Mouse (Mus musculus): ENCODE results near the gene Gm10770. TPM values are rescaled to one million over a fixed set of nuclear protein-coding genes. Genes with fewer than 3 reads are reported as not detected.
"Not testable (repeated sequence)": the region's sequence is repeated elsewhere in the genome, so short reads cannot be mapped to it uniquely, and the experiment has no call there.

Gm10770 gene
- total and polyA plus RNA-seq, 2 experiments from 2014 or later = not detected

GRCm38 (mm10) chr2:150173833-150174232 is 5.6 kb downstream of the Gm10770 start:
- no peak overlapping the region for H3K4me2 ChIP-seq (ENCODE audit: low read depth, low read length)
- H3K4me3 ChIP-seq (ENCODE audit: low read depth, low read length) = no peak overlapping the region
- TF ChIP-seq CTCF (IDR thresholded peaks at IDR 0.05; ENCODE audit: low read depth) = no peak
- TF ChIP-seq EP300 (IDR thresholded peaks at IDR 0.05; ENCODE audit: low read depth) = no peak
- H3K9ac ChIP-seq (replicated peaks; ENCODE audit: low read depth, low read length) = no peak overlapping the region
- DNase-seq (ENCODE audit: low spot score) (no peak), ATAC-seq (ENCODE audit: insufficient read depth, low read depth) (no peak)
- H3K36me3 ChIP-seq (replicated peaks; ENCODE audit: control insufficient read depth, insufficient read depth, low read length) = no peaks in the 10 kb centered on the region
- H3K27ac ChIP-seq (ENCODE audit: low read depth) = no peak overlapping the region
- no peaks in the 10 kb centered on the region for H3K4me1 ChIP-seq (ENCODE audit: control insufficient read depth, insufficient read depth)
- H3K9me3 ChIP-seq (replicated peaks; ENCODE audit: control insufficient read depth, low read length) = 0 out of 2 replicates have a peak, but pooled peaks cover 5% of the 10 kb centered on the region
- no peaks in the 10 kb centered on the region for H3K27me3 ChIP-seq (ENCODE audit: control insufficient read depth, insufficient read depth, low read length)

GRCm38 (mm10) chr2:150166703-150167102 is 12.8 kb downstream of the Gm10770 start:
- Histone ChIP-seq H3K27me3 (ENCODE audit: control insufficient read depth, insufficient read depth, low read length) (no peaks in the 10 kb centered on the region), H3K9me3 (replicated peaks; ENCODE audit: control insufficient read depth, low read length) (no peaks in the 10 kb centered on the region), H3K9ac (replicated peaks; ENCODE audit: low read depth, low read length) (no peak overlapping the region), H3K4me2 (ENCODE audit: low read depth, low read length) (no peak overlapping the region), H3K4me3 (ENCODE audit: low read depth, low read length) (no peak overlapping the region), H3K4me1 (ENCODE audit: control insufficient read depth, insufficient read depth) (no peaks in the 10 kb centered on the region), H3K27ac (ENCODE audit: low read depth) (no peak overlapping the region), H3K36me3 (replicated peaks; ENCODE audit: control insufficient read depth, insufficient read depth, low read length) (no peaks in the 10 kb centered on the region)
- ATAC-seq (ENCODE audit: insufficient read depth, low read depth) (no peak), DNase-seq (ENCODE audit: low spot score) (no peak)
- TF ChIP-seq CTCF (IDR thresholded peaks at IDR 0.05; ENCODE audit: low read depth) = no peak
- no peak for TF ChIP-seq EP300 (IDR thresholded peaks at IDR 0.05; ENCODE audit: low read depth)

- Histone ChIP-seq H3K4me3 (ENCODE audit: low read depth, low read length) (peak within 1 kb of the TSS; percentile 92), H3K4me2 (ENCODE audit: low read depth, low read length) (peak within 1 kb of the TSS; percentile 83), H3K36me3 (replicated peaks; ENCODE audit: control insufficient read depth, insufficient read depth, low read length) (0 out of 2 replicates have a peak, but pooled peaks cover 3% of the 10 kb centered on the region), H3K9me3 (replicated peaks; ENCODE audit: control insufficient read depth, low read length) (no peaks in the 10 kb centered on the region), H3K27me3 (ENCODE audit: control insufficient read depth, insufficient read depth, low read length) (no peaks in the 10 kb centered on the region), H3K9ac (replicated peaks; ENCODE audit: low read depth, low read length) (peak within 1 kb of the TSS; percentile 84), H3K27ac (ENCODE audit: low read depth) (peak within 1 kb of the TSS; percentile 83), H3K4me1 (ENCODE audit: control insufficient read depth, insufficient read depth) (peaks cover 6% of the 10 kb centered on the region)
- peak; percentile 100 for ATAC-seq (ENCODE audit: insufficient read depth, low read depth)
- peak; percentile 95 for DNase-seq (ENCODE audit: low spot score)
- TF ChIP-seq EP300 (IDR thresholded peaks at IDR 0.05; ENCODE audit: low read depth) = no peak
- no peak for TF ChIP-seq CTCF (IDR thresholded peaks at IDR 0.05; ENCODE audit: low read depth)
- 0% methylated on average over 13 of the region's 13 CpGs for WGBS
Measured at GRCm38 (mm10) chr2:150136435-150136897, 43.0 kb downstream of the Gm10770 start, which contains the start of gene Zfp120. Zfp120 (minus strand) TSS chr2:150136708.

GRCm38 (mm10) chr2:150132773-150133172 is 46.7 kb downstream of the Gm10770 start:
- DNase-seq (ENCODE audit: low spot score) = no peak
- Histone ChIP-seq H3K4me3 (ENCODE audit: low read depth, low read length) (no peak overlapping the region), H3K27me3 (ENCODE audit: control insufficient read depth, insufficient read depth, low read length) (no peaks in the 10 kb centered on the region), H3K4me1 (ENCODE audit: control insufficient read depth, insufficient read depth) (peaks cover 6% of the 10 kb centered on the region), H3K4me2 (ENCODE audit: low read depth, low read length) (no peak overlapping the region), H3K36me3 (replicated peaks; ENCODE audit: control insufficient read depth, insufficient read depth, low read length) (0 out of 2 replicates have a peak, but pooled peaks cover 3% of the 10 kb centered on the region), H3K27ac (ENCODE audit: low read depth) (no peak overlapping the region), H3K9ac (replicated peaks; ENCODE audit: low read depth, low read length) (no peak overlapping the region), H3K9me3 (replicated peaks; ENCODE audit: control insufficient read depth, low read length) (no peaks in the 10 kb centered on the region; the same call in 1 of the 2 replicates)
- 67% methylated on average over 2 of the region's 2 CpGs for WGBS
- ATAC-seq (ENCODE audit: insufficient read depth, low read depth) = no peak
- TF ChIP-seq CTCF (IDR thresholded peaks at IDR 0.05; ENCODE audit: low read depth) (no peak), EP300 (IDR thresholded peaks at IDR 0.05; ENCODE audit: low read depth) (no peak)

GRCm38 (mm10) chr2:150132002-150132401 is 47.5 kb downstream of the Gm10770 start:
- not testable (repeated sequence) for H3K4me3 ChIP-seq (ENCODE audit: low read depth, low read length); H3K9ac ChIP-seq (replicated peaks; ENCODE audit: low read depth, low read length); H3K9me3 ChIP-seq (replicated peaks; ENCODE audit: control insufficient read depth, low read length); H3K27ac ChIP-seq (ENCODE audit: low read depth); DNase-seq (ENCODE audit: low spot score); H3K4me2 ChIP-seq (ENCODE audit: low read depth, low read length); H3K4me1 ChIP-seq (ENCODE audit: control insufficient read depth, insufficient read depth); ATAC-seq (ENCODE audit: insufficient read depth, low read depth); H3K36me3 ChIP-seq (replicated peaks; ENCODE audit: control insufficient read depth, insufficient read depth, low read length); H3K27me3 ChIP-seq (ENCODE audit: control insufficient read depth, insufficient read depth, low read length)
- 68% methylated on average over 1 of the region's 1 CpGs for WGBS

Other genes starting within 250 kb of the Gm10770 start
- gene Zfp120, start 43.0 kb downstream of the Gm10770 start, total RNA-seq (2014; rRNA removed; ENCODE audit: low replicate concordance) = 1.4 and 5.7 TPM in 2 replicates
- 4.7 and 5.8 TPM in 2 replicates for gene Zfp120, start 43.0 kb downstream of the Gm10770 start, polyA plus RNA-seq (2015; fragmentation: Nextera tagmentation; extraction: Ambion mirVana)
- not detected in 2 replicates for gene Gm14139, start 2.1 kb upstream of the Gm10770 start, total RNA-seq (2014; rRNA removed; ENCODE audit: low replicate concordance)
- not detected in 2 replicates for gene Gm14139, start 2.1 kb upstream of the Gm10770 start, polyA plus RNA-seq (2015; fragmentation: Nextera tagmentation; extraction: Ambion mirVana)
- 0.04 and 1.4 TPM in 2 replicates for gene Zfp937, start 38.4 kb upstream of the Gm10770 start, total RNA-seq (2014; rRNA removed; ENCODE audit: low replicate concordance)
- 1.9 and 2.6 TPM in 2 replicates for gene Zfp937, start 38.4 kb upstream of the Gm10770 start, polyA plus RNA-seq (2015; fragmentation: Nextera tagmentation; extraction: Ambion mirVana)
- not detected in 2 replicates for gene Gm21994, start 75.9 kb upstream of the Gm10770 start, total RNA-seq (2014; rRNA removed; ENCODE audit: low replicate concordance)
- 1.4 and 1.5 TPM in 2 replicates for gene Gm21994, start 75.9 kb upstream of the Gm10770 start, polyA plus RNA-seq (2015; fragmentation: Nextera tagmentation; extraction: Ambion mirVana)
- gene Gm14124, start 77.8 kb upstream of the Gm10770 start, total RNA-seq (2014; rRNA removed; ENCODE audit: low replicate concordance) = not detected in 2 replicates
- not detected in 2 replicates for gene Gm14124, start 77.8 kb upstream of the Gm10770 start, polyA plus RNA-seq (2015; fragmentation: Nextera tagmentation; extraction: Ambion mirVana)
- gene Gm10130, start 144.0 kb upstream of the Gm10770 start, total RNA-seq (2014; rRNA removed; ENCODE audit: low replicate concordance) = not detected in 2 replicates
- gene Gm10130, start 144.0 kb upstream of the Gm10770 start, polyA plus RNA-seq (2015; fragmentation: Nextera tagmentation; extraction: Ambion mirVana) = 0.67 and 1.2 TPM in 2 replicates
- 10.7 TPM in 1 of 2 replicates, not detected in the other for gene 3300002I08Rik, start 183.1 kb upstream of the Gm10770 start, total RNA-seq (2014; rRNA removed; ENCODE audit: low replicate concordance)
- gene 3300002I08Rik, start 183.1 kb upstream of the Gm10770 start, polyA plus RNA-seq (2015; fragmentation: Nextera tagmentation; extraction: Ambion mirVana) = 2.9 and 3.6 TPM in 2 replicates

All from heart, postnatal 0 days (tissue).